Mouse (Mus musculus) E14TG2a.4 (cell line): ENCODE measurements at regions not wholly inside any gene's neighbourhood (a gene's known extent, or its start where the extent isn't known, plus 50 kb on each side); places are given as distances from the start of the nearest gene placed in this dataset.

Experiments used
- CTCF ChIP-seq: conservative IDR thresholded peaks from 2 replicates; pipeline ENCODE4 v1.5.1; 2014; ENCODE audit warnings: low read length
- NANOG ChIP-seq: IDR thresholded peaks from 2 replicates; pipeline ENCODE4 v1.6.1; 2014; ENCODE audit warnings: borderline replicate concordance, low read length, mixed read lengths

DNA sequence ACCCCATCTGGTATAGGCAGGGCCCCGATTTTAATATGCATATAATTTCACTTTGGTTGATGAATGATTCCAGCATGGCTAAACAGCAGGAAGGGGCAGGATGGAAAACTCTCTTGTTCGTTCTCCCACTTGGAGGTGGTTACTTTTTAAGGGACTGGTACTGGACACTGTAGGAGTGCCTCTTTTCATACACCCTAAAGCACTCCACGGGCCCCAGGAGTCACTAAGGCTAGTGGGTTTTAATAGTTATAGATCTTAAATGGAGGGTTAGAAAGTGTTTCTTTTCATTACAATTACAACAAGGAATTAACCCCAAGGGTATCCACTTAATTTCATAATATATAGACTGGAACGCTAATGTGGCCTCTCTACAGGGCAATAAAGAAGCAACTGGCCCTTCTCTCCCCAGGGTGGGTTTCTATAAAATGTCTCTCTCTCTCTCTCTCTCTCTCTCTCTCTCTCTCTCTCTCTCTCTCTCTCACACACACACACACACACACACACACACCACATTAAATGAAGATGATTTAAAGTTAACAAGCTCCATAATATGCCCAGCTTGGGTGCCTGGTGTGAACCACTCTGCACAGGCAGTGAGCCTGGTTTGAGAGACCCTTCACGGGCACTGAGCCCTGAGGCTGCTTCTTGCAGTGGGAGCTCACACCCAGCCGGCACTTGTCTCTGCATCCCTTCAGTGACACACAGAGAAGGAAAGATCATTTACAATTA, 261.7 kb downstream of the Adgrl2 start:
- TF ChIP-seq NANOG: no peak
- TF ChIP-seq CTCF: no peak
